ENCODE assay signal across 16 mouse cellular contexts in the genomic region with DNA sequence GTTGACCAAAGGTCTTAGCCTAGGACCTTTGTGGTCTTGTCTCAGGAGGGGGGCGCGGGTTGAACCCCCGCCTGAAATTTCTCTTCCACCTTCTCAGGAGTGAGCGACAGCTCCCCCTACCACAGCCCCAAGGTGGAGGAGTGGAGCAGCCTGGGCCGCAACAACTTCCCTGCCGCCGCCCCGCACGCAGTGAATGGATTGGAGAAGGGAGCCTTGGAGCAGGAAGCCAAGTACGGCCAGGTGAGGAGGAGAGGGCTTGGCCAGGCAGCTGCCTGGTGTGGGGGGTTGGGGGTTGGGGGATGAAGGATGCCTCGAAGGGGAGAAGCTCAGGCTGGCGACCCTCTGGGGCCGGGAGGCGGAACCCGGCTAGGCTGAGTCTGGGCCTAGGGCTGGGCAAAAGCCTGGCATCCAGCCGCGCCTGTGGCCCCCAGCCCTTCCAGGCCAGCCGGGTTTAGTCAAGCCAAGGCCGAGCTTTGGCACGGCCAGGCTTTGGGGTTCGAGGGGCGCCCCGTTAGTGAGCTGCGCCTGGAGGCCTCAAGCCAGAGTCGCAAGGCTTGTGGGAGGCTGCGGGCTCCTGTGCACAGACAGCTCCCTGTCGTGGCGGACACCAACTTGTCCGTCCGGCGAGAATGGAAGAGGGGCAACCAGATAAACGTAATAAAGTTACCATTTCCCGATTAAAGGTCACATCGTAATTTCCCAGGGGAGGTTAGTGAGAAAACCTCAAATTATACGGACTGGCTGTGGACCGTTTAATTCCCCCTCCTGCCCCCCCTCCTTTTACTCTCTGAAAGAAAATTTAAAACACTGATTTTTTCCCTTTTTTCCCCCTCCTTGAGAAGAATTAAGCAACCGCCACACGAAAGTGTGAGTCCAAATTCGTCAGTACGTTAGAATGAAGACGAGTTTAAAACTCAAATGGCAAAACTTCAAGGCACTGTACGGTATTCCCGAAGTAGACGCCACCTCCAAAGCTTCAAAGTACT. TPM values are rescaled to one million over a fixed set of nuclear protein-coding genes. Genes with fewer than 3 reads are reported as not detected.
A peak's percentile ranks its signal among the peaks of the same experiment; 100 is the strongest.
DNase-seq lines count a peak whose midpoint lies in the region; ATAC-seq lines count a peak whose summit lies in the region.
"Had no signal": no experiment of that assay in that cellular context is flagged by ENCODE, and none has a peak within 500 bp of the region (broad histone marks: within the 10 kb centered on the region; RNA-seq: fewer than 3 reads in every experiment).

No protein-coding gene starts in this region.

- H3K27ac ChIP-seq in kidney, embryonic 14.5 days (ENCODE audit: low read depth, low read length), result no peak overlapping the region
- peak overlapping the region; percentile 55 for H3K27ac ChIP-seq in embryonic facial prominence, embryonic 10.5 days (replicated peaks)
- H3K27ac ChIP-seq in hindbrain, embryonic 14.5 days, result no peak overlapping the region
- H3K27ac ChIP-seq in neural tube, embryonic 12.5 days, result no peak overlapping the region

- no peaks in the 10 kb centered on the region for H3K36me3 ChIP-seq in kidney, embryonic 14.5 days (ENCODE audit: control insufficient read depth, insufficient read depth, low read length)
- H3K36me3 ChIP-seq in embryonic facial prominence, embryonic 10.5 days (replicated peaks), result no peaks in the 10 kb centered on the region
- no peaks in the 10 kb centered on the region for H3K36me3 ChIP-seq in hindbrain, embryonic 14.5 days (replicated peaks; ENCODE audit: control insufficient read depth, insufficient read depth)
- H3K36me3 ChIP-seq in neural tube, embryonic 12.5 days, result no peaks in the 10 kb centered on the region
- H3K36me3 ChIP-seq: G1E had no signal

- H3K4me3 ChIP-seq in kidney, embryonic 14.5 days (ENCODE audit: low read length), result 0 out of 2 replicates have a peak overlapping the region, but pooled peaks have one; percentile 6
- peak overlapping the region; percentile 49 for H3K4me3 ChIP-seq in embryonic facial prominence, embryonic 10.5 days
- H3K4me3 ChIP-seq in hindbrain, embryonic 14.5 days (replicated peaks; ENCODE audit: low read length), result no peak overlapping the region
- H3K4me3 ChIP-seq in neural tube, embryonic 12.5 days, result peak overlapping the region; percentile 9; the same call in 1 of the 2 replicates

- no peak overlapping the region for H3K4me2 ChIP-seq in kidney, embryonic 14.5 days (replicated peaks; ENCODE audit: low read depth, low read length)
- H3K4me2 ChIP-seq in hindbrain, embryonic 14.5 days (replicated peaks), result no peak overlapping the region
- H3K4me2 ChIP-seq in neural tube, embryonic 12.5 days (replicated peaks), result peak overlapping the region; percentile 41

- H3K4me1 ChIP-seq in kidney, embryonic 14.5 days (ENCODE audit: control insufficient read depth, insufficient read depth, low read length), result peaks cover 16% of the 10 kb centered on the region
- peaks cover 39% of the 10 kb centered on the region for H3K4me1 ChIP-seq in embryonic facial prominence, embryonic 10.5 days
- H3K4me1 ChIP-seq in hindbrain, embryonic 14.5 days (replicated peaks; ENCODE audit: control insufficient read depth, insufficient read depth, low read length), result no peaks in the 10 kb centered on the region
- H3K4me1 ChIP-seq in neural tube, embryonic 12.5 days, result peaks cover 18% of the 10 kb centered on the region

- intact Hi-C loops in left cerebral cortex, postnatal 25 days (cut with DNase I), result no loop called here

- H3K9ac ChIP-seq in kidney, embryonic 14.5 days (ENCODE audit: low read depth, low read length), result no peak overlapping the region
- no peak overlapping the region for H3K9ac ChIP-seq in hindbrain, embryonic 14.5 days
- H3K9ac ChIP-seq in neural tube, embryonic 12.5 days, result no peak overlapping the region

- no peaks in the 10 kb centered on the region for H3K9me3 ChIP-seq in kidney, embryonic 14.5 days (ENCODE audit: control insufficient read depth, low read length)
- no peaks in the 10 kb centered on the region for H3K9me3 ChIP-seq in embryonic facial prominence, embryonic 10.5 days
- no peaks in the 10 kb centered on the region for H3K9me3 ChIP-seq in hindbrain, embryonic 14.5 days (ENCODE audit: control insufficient read depth, low read length)
- H3K9me3 ChIP-seq in neural tube, embryonic 12.5 days, result no peaks in the 10 kb centered on the region

- no peak for DNase-seq in kidney, adult 9 months
- DNase-seq in embryonic facial prominence, embryonic 10.5 days (ENCODE audit: low spot score), result peak; percentile 69
- no peak for DNase-seq in hindbrain, embryonic 14.5 days (ENCODE audit: low spot score)
- no peak for DNase-seq in left cerebral cortex, postnatal 25 days (ENCODE audit: low spot score in 2 of 2)
- no peak for DNase-seq in gastrocnemius, postnatal 10 days
- DNase-seq: adrenal gland, adult 8-10 months; cerebellum, adult 2 months; left cerebral cortex, postnatal 4 days; lung, postnatal 10 days; right cerebral cortex, postnatal 14 days; thymus, adult 18-20 months had no signal

- H3K27me3 ChIP-seq in kidney, embryonic 14.5 days (ENCODE audit: control insufficient read depth, insufficient read depth, low read length), result peaks cover 70% of the 10 kb centered on the region
- H3K27me3 ChIP-seq in embryonic facial prominence, embryonic 10.5 days (replicated peaks; ENCODE audit: low read depth, poor library complexity, severe bottlenecking), result peaks cover 98% of the 10 kb centered on the region
- peaks cover 93% of the 10 kb centered on the region for H3K27me3 ChIP-seq in hindbrain, embryonic 14.5 days (ENCODE audit: control insufficient read depth, insufficient read depth, low read length)
- peaks cover 80% of the 10 kb centered on the region for H3K27me3 ChIP-seq in neural tube, embryonic 12.5 days (replicated peaks)

- no peak for ATAC-seq in kidney, embryonic 14.5 days (ENCODE audit: low FRiP score, low TSS enrichment)
- ATAC-seq in hindbrain, embryonic 14.5 days (ENCODE audit: low FRiP score), result peak; percentile 38; the same call in 1 of the 2 replicates
- ATAC-seq in neural tube, embryonic 12.5 days (ENCODE audit: low FRiP score, low read depth), result no peak
- ATAC-seq: inflammation-experienced regulatory T-cells, adult 6 months had no signal

- 6% methylated on average over 39 of the region's 44 CpGs for WGBS in kidney, embryonic 14.5 days
- WGBS in embryonic facial prominence, embryonic 10.5 days, result 3% methylated on average over 44 of the region's 44 CpGs
- WGBS in hindbrain, embryonic 14.5 days, result 2% methylated on average over 44 of the region's 44 CpGs
- WGBS in neural tube, embryonic 12.5 days, result 3% methylated on average over 44 of the region's 44 CpGs

RNA-seq across cellular contexts. Expression of a gene that starts 8.6 kb away (rescaled TPM):
- 0.08 TPM in 1 of 2 replicates, not detected in the other for polyA plus RNA-seq in kidney, embryonic 14.5 days (2014; fragmentation: Nextera tagmentation; extraction: Ambion mirVana)
- 6.3 and 9.9 TPM in 2 replicates for polyA plus RNA-seq in embryonic facial prominence, embryonic 10.5 days (2016; fragmentation: Nextera tagmentation; extraction: Ambion mirVana)
- not detected in 2 replicates for polyA plus RNA-seq in hindbrain, embryonic 14.5 days (2014; fragmentation: Nextera tagmentation; extraction: Ambion mirVana)
- polyA plus RNA-seq in neural tube, embryonic 12.5 days (2016; fragmentation: Nextera tagmentation; extraction: Ambion mirVana), result 2.9 and 4.8 TPM in 2 replicates
- not detected for total RNA-seq in left cerebral cortex, postnatal 25 days (2021)
- total RNA-seq in gastrocnemius, postnatal 10 days (2021), result under 1 TPM; 0.07 to 0.20 TPM
- total RNA-seq: adrenal gland, adult 8-10 months; layer of hippocampus, adult 8-10 months; left cerebral cortex, postnatal 4 days had no signal
- polyA plus RNA-seq: cerebellum, adult 2 months had no signal
